Mouse (Mus musculus) embryo, embryonic 11.5 days (tissue): ENCODE results near the gene Nckap5.

Experiments
- DNase-seq: peaks from one replicate; pipeline ENCODE4 v3.0.0-alpha.2; 2012; ENCODE audit warnings: low read depth, low spot score

Gene Nckap5

DNA sequence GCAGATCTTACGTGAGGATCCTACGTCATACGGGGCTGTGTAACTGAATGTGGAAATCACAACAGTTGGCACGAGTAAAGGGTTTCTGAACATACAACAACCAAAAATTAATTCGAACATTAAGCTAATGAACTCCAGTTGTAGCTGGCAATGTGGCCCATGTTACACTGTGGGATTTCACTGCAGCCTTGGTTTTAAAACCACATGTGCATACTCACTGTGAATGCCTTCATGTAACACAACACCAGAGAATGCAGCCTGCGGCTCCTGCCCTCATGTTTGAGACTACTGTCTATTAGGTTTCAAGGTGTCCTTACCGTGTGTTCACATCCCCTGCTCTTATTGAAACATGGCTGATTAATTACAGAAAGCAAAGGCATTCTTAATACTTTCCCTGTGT is 269.7 kb downstream of the Nckap5 start:
- peak; percentile 9 for DNase-seq

DNA sequence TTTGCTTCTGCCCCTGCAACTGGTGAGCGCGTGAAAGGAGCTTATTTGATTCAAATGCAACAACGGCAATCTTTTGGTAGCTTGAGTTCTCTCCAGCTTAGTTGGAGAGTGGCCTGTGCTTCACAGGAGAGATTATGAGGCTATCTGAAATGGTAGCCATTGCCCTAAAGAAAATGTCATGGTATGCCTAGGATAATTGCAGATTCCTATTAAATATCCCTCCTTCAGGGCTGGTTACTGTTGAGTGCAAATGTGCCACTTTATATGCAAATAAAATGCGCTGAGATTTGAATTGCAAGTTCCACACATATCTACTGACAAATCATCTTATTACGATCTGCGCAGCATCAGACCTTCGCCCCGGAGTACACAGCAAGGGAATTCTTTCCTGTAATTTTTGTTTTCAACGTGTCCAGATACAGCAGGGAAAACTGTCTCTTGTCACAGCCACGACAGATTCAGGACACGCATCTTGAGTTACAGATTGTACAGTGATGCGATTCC is 272.8 kb downstream of the Nckap5 start:
- DNase-seq: no peak

DNA sequence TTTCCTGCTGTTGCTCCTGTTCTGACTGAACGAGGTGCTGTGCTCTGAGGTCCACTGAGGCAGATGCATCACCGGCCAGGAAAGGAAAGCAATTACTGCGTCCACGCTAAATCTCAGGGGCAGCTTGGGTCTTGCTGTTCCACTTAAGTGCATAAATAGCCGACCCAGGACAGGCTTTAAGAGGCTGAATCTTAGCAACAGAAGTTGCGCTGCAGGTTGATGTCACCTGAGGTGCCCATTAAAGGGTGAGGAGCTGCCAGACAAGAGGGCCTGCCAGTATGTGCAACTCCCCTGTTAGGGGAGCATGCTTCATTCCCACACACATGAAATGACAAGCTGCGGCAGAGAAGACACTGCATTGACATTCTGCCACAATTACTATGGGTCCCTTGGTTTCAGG is 282.6 kb downstream of the Nckap5 start:
- DNase-seq: no peak

DNA sequence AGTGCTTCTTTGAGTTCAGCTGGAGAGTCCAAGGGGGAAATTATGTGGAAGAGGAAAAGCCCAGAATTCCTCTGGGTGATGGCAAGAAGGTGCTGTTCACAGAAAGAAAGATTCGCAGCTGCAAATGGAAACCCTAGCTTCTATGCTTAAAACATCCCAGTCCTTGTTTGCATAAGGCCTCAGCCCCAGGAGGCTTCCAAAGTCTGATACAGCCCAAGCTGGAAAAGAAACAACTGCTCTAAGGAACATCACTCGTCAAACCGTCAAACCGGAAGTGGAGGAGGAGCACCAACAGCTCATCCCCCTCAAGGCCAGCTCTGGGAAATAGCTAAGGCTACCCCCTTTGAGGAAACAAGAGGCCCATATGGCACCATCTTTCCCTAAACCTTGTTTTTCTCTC is 286.1 kb downstream of the Nckap5 start:
- no peak for DNase-seq

DNA sequence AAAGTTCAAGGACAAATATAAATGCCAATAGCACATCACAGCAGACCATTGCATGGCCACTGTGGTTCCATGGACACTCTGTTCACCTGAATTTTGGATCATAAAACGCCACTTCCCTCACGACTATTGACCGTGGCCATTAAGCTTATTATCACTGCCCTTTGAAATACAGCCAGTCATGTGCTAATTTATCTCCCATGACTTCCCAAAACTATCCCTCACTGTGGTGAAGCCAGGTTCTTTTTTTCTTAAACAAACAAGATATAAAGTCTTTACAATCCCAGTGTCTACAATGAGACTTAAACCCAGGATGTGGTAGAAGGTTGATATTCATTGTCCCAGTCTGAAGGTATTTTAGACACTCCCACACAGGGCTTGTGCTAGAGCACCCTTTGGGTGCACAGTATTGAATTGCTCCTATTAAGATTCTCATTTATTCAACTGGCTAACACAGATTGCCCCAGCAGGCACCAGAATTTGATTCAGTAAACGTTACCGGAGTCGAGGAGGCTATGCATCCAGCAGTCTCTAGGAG is 293.3 kb downstream of the Nckap5 start:
- no peak for DNase-seq

DNA sequence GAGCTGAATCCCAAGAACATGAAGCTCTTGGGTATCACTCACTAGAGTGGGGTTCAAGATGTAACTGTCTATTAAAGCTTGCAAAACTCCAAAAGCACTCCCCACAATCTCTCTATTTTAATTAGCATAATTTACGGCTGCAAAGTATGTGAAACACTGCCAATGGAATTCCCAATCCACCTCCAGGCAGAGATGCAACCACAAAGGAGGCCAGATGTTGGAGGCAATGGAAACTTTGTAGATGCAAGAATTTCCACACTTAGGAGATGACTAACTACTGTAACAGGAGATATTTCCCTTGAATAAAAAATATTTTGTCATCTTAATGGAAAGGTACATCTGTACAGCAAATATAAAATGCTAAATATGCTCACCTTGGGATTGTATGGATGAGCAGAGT is 295.1 kb downstream of the Nckap5 start:
- no peak for DNase-seq

DNA sequence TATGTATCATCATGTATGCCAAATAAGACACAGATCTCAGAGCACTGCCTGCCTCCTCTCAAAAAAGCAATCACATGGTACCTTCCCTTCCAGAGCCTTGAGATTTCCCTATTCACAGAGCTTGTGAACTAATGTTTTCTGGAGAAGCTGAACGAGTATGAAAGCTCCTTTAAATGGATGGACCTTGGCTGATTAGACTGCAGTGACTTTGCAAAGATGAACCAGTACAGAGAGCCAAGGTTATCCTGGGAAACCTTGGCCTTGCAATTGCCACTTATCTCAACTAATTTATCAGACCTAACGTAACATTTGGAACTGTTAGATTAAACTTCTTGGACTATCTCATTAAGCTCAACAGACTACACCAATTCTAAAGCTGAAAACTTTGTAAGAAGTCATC is 296.6 kb downstream of the Nckap5 start:
- no peak for DNase-seq

DNA sequence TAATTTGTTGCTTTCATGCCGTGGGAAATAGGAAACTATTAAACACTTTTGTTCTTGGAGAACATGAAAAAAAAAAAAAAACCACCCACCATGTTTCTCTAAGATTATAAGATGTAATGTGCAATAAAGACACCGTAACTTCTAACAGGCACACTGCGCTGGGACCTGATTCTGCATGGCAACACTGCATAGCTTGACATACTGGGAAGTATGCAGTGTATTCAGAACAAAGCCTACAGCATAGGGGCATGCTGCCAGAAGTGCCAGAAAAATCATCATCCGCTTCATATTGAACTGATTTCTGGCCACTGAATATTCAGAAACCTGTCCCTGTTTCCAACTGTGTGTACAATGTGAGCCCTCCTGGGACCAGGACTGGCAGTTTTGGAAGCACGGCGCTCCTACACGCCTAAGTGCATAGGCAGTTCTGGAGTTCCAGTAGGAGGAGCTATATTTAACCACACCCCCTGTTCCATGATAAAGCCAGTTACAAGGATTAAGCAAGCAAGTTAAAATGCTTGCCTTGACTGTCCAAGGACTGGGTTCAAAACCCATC is 302.5 kb downstream of the Nckap5 start:
- no peak for DNase-seq

DNA sequence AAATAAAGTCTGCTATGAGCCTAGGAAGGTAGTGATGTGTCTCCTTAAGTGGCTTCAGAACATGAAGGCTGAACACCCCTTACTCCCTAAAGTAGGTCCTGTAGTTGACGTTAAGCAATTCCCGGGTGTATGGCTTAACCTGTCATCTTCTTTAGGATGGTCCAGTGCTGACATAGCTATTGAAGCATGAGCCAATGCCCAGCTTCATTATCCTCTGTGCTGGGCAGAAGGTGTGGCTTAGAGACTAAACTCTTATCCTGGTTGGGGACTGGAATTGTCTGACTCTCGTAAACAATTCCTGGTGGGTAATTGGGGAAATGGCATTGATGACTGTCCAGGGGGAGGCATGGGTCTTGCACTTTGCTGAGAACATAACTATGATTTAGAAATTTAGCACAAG is 312.5 kb downstream of the Nckap5 start:
- DNase-seq: no peak

DNA sequence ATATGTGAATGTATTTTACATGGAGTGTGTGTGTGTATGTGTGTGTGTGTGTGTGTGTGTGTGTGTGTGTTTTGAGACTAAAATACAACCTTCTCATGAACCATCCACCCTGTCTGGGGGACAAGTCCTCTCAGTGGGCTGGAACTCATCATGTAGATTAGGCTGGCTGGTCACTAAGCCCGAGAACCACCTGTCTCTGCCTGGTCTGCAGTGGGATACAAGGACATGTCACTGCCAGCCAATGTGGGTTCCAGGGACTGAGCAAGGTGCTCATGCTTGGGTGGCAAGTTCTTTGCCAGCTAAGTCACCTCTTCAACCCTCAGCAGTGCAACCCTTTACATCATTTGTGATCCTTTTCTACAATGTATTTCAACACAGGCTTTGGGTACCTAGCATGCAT is 313.2 kb downstream of the Nckap5 start:
- DNase-seq: no peak

DNA sequence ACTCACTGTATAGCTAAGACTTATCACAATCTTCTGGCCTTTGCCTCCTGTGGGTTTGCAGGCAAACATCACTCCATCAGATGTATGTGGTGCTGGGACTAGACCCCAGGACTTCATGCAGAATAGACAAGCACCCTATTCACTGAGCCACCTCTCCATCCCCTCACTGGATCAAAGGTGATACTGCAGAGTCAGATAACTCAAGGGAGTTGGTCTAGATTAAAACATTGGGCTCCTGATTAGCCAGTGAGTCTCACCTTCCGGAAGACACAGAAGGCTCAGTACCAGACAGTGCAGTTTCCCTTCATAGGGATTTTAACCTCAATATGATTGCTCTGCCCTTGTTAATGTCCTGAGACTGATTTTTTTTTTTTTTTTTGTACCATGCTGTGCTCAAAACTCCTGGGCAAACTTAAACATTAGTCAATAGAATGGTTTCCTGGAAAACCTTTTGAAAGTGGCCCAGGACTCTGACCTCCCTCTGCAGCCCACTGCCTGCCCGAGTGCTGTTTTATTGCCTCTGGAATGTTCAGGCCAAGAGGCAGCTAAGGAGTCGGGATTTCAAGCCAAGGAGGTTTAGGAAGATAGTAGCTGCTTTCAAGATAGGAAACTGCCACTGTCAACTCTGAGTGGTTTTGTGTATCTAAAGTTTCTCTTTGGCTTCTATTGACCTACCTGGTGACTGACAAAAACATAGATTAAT is 315.4 kb downstream of the Nckap5 start:
- DNase-seq: no peak

DNA sequence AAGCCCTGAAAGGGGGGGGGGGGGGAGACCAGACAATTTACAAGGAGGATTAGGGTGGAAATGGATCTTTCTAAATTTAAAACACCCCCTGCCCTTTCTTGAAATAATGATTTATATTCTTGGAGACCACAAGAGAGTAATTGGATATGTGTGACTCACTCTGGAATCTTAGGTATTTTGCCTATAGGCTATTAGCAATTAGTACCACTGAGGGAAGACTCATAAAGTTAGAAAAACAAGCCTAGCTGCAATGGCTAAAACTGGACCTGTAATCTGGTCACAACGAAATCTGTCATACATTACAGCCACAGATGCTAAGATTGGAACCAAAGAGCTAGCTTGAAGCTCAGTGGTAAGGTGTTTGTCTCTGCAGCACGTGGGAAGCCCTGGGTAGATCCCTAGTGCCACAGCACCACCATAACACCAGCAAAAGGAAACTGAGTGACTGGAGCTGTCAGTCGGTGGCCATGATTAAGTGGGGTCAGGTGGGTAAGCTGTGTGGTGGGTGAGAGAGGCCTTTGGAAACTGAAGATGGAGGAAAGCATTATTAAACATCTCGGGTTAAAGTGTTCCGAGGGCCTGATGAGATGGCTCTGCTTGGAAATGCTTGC is 318.7 kb downstream of the Nckap5 start:
- DNase-seq: peak; percentile 24

DNA sequence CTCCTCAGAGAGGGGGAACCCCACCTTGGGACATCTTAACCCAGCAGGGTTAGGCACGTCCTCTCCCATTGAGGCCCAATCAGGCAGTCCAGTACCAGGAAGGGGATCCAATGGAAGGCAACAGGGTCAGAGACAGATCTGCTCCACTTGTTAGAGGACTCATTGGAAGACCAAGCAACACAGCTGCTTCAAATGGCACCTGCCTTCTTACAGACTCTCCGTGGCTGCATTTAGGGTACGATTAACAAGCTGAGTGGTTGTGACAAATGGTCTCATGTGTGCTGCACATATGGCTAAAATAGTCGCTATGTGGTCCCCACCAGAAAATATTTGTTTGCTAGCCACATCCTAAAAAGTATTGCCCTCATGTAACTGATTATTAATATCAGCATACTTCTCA is 325.9 kb downstream of the Nckap5 start:
- no peak for DNase-seq

DNA sequence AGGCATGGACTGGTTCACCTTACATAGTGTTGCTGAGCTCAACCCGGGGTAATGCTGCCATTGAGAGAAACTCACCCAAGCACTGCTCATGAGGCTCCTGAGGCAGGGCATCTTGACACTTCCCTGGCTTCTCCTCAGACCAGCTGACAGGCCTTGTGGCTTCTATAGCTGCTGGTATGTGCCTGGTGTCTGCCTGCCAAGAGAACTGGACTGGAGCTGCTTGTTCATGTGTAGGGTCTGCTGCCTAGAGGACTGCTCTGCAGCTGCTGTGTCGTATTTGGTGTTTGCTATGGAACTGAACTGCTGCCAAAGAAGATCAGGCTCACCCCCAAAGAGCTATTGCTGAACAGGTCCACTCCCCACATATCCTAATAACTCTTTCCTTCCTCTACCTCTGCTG is 327.9 kb downstream of the Nckap5 start:
- DNase-seq: no peak

DNA sequence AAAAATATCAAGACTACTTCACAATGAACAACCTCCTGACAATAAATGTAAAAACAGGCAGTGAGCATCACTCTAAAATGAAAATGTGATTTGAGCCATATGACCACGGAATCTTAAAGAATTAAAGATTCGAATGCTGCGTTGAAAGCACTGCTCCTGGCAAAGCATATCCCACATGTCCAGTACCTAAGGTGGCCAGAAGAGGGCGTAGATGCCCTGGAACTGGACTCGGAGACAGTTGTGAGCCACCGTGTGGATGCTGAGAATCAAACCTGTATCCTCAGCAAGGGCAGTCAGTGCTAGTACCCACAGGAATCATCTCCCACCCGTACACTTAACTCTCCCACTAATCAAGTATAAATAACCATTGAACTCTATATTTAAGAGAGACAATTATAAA is 333.9 kb downstream of the Nckap5 start:
- no peak for DNase-seq

DNA sequence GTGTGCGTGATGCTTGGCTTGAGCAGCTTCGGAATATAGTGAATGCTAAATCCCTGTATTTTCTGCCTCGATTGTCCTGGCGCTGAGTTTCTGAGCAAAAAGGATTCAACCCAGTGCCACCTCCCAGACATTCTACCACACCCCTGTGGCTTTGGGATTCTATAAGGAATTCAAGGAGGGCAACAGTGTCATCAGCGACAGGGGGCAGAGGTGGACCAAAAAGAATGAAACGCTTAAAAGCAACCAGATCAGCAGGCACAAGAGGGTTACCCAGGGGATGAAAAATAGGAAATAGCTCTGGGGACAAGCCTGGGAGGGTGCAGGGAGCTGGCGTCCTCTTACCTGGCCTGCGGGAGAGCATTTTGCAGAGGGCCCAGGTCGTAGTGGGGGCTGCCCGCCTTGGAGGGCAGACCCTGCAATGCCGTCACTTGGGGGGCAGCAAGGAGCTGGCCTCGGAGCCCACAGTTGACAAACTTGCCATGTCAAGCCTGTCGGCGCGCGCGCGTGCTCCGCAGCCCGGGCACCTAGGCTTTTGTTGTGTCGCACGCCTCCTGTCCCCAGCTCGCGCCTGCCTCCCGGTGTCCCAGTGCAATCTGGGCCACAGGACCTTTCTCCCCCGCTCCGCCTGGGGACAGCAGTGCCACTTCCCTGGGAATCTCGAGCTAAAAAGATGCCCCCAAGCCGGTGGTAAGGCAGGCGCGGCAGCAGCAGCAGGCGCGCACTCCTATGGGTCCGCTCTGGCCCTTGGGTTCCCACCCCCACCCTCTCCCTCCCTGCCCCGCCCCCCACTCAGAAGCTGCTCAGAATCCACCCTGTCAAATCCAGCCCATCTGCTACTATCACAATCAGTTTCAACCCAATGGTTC is 338.2 kb downstream of the Nckap5 start:
- DNase-seq: peak; percentile 11

DNA sequence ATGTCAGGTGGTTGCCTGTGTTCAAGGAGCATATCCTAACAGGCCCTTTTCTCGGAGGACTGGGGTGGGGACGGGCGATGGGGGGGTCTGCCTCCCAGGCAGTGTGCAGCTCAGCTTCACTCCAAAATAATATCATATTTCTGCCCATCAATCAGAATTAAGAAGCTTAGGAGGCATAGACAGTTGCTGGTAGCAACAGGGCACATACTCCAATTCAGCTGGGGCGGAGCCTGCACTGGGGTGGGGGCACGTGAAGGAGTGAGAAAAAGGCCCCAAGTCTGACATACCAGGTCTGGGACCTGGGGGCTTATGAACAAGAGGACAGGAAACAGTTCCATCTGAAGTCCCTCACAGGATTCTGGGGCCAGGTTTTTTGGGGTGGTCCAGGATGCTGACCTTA is 339.2 kb downstream of the Nckap5 start:
- no peak for DNase-seq

DNA sequence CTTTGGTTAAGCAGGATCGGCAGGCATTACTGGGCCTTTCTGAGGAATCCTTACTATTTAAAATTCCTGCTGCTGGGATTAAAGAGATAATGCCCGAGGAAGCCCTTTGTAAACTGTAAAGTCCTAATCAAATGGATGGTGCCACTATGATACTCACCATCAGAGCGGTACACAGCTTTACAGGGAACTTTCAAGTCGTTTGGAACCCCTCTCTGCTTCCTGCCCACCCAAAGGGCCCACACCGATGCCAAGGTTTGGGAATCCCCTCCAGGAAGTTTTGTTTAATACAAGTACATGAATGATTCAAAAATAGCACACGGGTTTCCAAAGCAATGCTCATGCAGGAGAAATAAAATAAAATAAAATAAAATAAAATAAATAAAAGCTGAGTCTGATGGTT is 340.3 kb downstream of the Nckap5 start:
- no peak for DNase-seq

DNA sequence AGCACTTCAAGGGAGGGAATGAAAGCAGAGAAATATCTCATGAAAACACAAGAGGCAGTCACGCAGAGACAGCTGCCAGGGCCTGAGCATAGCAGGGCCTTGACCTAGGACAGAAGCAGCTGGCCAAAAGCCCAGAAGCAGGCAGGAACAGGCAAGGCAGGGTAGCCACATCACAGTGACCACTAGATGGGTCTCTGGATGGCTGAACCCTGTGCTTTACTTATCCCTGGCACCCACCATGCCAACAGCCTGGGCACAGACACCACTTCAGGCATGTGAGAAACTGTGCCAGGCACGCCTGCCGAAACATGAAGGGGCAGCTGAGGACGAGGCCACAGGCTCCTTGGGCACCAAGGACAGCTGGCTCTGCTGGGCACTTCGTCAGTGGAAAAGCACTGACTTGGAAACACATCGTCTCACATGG is 345.9 kb downstream of the Nckap5 start:
- DNase-seq: no peak

DNA sequence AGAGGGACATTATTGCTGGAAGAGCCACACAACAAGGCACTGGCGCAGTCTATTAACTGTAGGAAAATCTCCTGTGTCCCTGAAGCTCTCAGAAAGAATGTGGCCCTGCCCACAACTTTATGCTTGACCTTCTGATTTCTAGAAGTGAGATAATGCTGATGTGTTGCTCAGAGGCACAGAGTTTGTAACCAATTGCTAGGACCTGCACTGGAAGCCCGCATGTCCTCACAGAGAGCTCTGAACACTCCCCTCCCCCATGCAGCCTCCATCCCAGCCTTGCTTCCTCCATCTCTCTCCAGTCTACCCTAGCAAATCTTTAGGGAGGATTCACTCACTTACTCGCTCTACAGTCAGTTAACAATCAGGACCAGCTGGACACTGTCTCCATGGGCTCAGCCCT is 346.9 kb downstream of the Nckap5 start:
- DNase-seq: no peak

DNA sequence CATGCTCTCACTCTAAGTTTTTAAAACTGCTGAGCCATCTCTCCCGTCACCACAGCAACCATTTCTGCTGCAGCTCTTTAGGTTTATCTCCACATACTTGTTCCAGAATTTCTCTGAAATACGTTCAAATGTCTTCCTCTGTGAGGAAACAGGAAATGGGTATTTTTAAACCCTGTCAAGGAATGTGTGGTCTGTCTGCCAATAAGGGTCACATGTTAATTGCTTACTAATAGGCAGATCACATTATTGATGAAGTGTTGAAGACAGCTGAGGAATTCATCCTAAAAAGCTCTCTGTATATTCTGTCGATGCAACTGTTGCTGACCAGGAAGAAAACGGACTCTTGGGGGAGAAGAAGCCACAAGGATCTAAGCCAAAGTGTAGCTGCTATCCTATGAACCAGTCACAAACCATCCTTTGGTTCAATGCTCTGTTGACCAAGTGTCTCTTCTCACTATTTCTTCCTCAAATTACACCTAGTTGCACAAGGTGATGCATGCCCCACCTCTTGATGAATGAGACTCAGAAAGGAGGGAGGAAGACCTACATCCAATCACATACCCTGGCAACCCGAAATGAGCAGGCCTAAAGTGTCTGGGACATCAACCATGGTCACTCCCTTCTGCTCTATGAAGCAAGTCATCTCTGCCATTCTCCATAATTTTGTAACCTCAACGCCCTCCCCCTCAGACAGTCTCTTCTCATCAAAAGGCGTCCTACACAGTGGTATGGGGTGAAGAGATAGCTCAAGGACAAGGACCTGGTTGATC is 349.0 kb downstream of the Nckap5 start:
- DNase-seq: no peak
